Mouse (Mus musculus) heart, postnatal 0 days (tissue): ENCODE results near the gene Slain1.

ENCODE experiments used
- CTCF ChIP-seq: IDR thresholded peaks from 2 replicates; pipeline ENCODE4 v1.5.1; 2016; ENCODE audit warnings: antibody characterized with exemption, control low read depth, low read depth
- EP300 ChIP-seq: IDR thresholded peaks from 2 replicates; pipeline ENCODE4 v1.6.1; 2016; ENCODE audit warnings: antibody characterized with exemption, low read depth

DNA sequence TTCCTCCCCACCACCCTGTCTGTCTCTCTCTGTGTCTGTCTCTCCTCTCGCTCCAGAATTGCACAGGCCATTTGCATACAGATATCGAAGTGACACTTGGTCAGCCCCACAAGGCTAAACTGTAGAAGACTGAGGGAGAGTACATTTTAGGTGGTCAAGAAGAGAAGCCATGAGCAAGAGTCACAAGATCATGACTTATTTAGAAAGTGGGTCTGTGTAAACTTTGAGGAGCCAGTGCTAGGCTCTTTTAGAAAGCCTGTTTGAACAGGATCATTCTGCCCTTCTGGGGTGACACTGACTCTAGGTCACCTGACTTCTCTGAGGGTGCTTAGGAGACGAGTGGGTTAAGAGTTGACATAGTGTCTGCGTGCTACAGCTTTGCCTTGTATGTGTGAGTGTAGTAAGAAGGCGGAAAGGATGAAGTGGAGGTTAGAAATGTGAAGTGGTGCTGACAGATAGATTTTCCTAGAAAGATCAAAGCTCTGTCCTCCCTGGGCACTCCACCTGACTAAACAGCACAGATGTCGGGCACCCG is 30.3 kb downstream of the Slain1 start:
- TF ChIP-seq CTCF = no peak
- no peak for TF ChIP-seq EP300
